24 mouse cellular contexts compared by ENCODE assay signal in genomic region chr12:107491344-107491743, GRCm38 (mm10). TPM values are rescaled to one million over a fixed set of nuclear protein-coding genes. Genes with fewer than 3 reads are reported as not detected.
"Had no signal": no experiment of that assay in that cellular context is flagged by ENCODE, and none has a peak within 500 bp of the region (broad histone marks: within the 10 kb centered on the region; RNA-seq: fewer than 3 reads in every experiment).

No protein-coding gene starts in this region.

- DNase-seq: retina, postnatal 1 day; right cerebral cortex, adult 18-20 months; right cerebral cortex, postnatal 14 days; right cerebral cortex, postnatal 25 days; right cerebral cortex, postnatal 4 days; spleen, adult 18-20 months; thymus, adult 18-20 months; thymus, adult 2 months; thymus, postnatal 14 days; thymus, postnatal 25 days; thymus, postnatal 36 days; thymus, postnatal 4 days had no signal

- H3K4me2 ChIP-seq: neural tube, embryonic 15.5 days; stomach, embryonic 15.5 days had no signal

- H3K9ac ChIP-seq: neural tube, embryonic 15.5 days; stomach, embryonic 15.5 days had no signal

- H3K36me3 ChIP-seq: neural tube, embryonic 15.5 days; stomach, embryonic 15.5 days had no signal

- H3K27me3 ChIP-seq: neural tube, embryonic 15.5 days; stomach, embryonic 15.5 days had no signal

- H3K4me1 ChIP-seq: stomach, embryonic 15.5 days had no signal

- H3K9me3 ChIP-seq: neural tube, embryonic 15.5 days; stomach, embryonic 15.5 days had no signal

- H3K27ac ChIP-seq: neural tube, embryonic 15.5 days; stomach, embryonic 15.5 days; stomach, postnatal 0 days had no signal

- H3K4me3 ChIP-seq: neural tube, embryonic 15.5 days; stomach, embryonic 15.5 days had no signal

RNA-seq across cellular contexts. Expression of gene 3110018I06Rik, which starts 2.9 kb away (rescaled TPM):
- total RNA-seq: neutrophil, adult 5-6 weeks had no signal
- polyA plus RNA-seq: neural tube, embryonic 14.5 days; neural tube, embryonic 15.5 days; small intestine, adult 2 months; spleen, adult 2 months; stomach, embryonic 14.5 days; stomach, embryonic 15.5 days; stomach, embryonic 16.5 days; stomach, postnatal 0 days; testis, adult 2 months; thymus, adult 2 months; thymus, postnatal 0 days; urinary bladder, adult 2 months had no signal
